Mouse (Mus musculus) left cerebral cortex, adult 9 months (tissue): ENCODE measurements around the gene Gm815.
A peak's percentile ranks its signal among the peaks of the same experiment; 100 is the strongest.

ENCODE experiments used
- DNase-seq, 2 experiments: peaks; one replicate each; pipeline ENCODE4 v3.0.0; 2022; ENCODE audit warnings: low spot score in 2 of 2

The Gm815 gene

GRCm38 (mm10) chr19:26877180-26877775, 8.4 kb upstream of the Gm815 start:
- DNase-seq: no peak

- DNase-seq: no peak
These were observed 5.8 kb upstream of the Gm815 start for GRCm38 (mm10) chr19:26879856-26880255.

GRCm38 (mm10) chr19:26881866-26882427, 3.7 kb upstream of the Gm815 start:
- no peak for DNase-seq

- peak; percentile 36 to 65 for DNase-seq
These were observed 2.5 kb downstream of the Gm815 start for GRCm38 (mm10) chr19:26888171-26888570.

- DNase-seq: peak in 1 of 2 experiments; percentile 46
These were observed 5.8 kb downstream of the Gm815 start for GRCm38 (mm10) chr19:26891306-26891964.

GRCm38 (mm10) chr19:26892861-26893260, 7.2 kb downstream of the Gm815 start:
- DNase-seq: peak in 1 of 2 experiments; percentile 21

GRCm38 (mm10) chr19:26902162-26902561, 16.5 kb downstream of the Gm815 start:
- no peak for DNase-seq

- DNase-seq: no peak
These were observed 28.6 kb downstream of the Gm815 start for GRCm38 (mm10) chr19:26914245-26914644.

- no peak for DNase-seq
These were observed 35.1 kb downstream of the Gm815 start for GRCm38 (mm10) chr19:26920816-26921215.

GRCm38 (mm10) chr19:26930295-26931283, 44.9 kb downstream of the Gm815 start:
- no peak for DNase-seq

GRCm38 (mm10) chr19:26934186-26934585, 48.5 kb downstream of the Gm815 start:
- no peak for DNase-seq
